Comparison of ENCODE assay signal across 8 mouse cellular contexts in genomic region chr5:138756311-138757085, GRCm38 (mm10). TPM values are rescaled to one million over a fixed set of nuclear protein-coding genes. Genes with fewer than 3 reads are reported as not detected.
A peak's percentile ranks its signal among the peaks of the same experiment; 100 is the strongest.
DNase-seq lines count a peak whose midpoint lies in the region; ATAC-seq and TF ChIP-seq lines count a peak whose summit lies in the region.

No protein-coding gene starts in this region.

- ATAC-seq in hindbrain, embryonic 16.5 days, result peak; percentile 15

- no peaks in the 10 kb centered on the region for H3K9me3 ChIP-seq in hindbrain, embryonic 16.5 days (ENCODE audit: control insufficient read depth, low read length)

- peaks cover 60% of the 10 kb centered on the region for H3K4me1 ChIP-seq in hindbrain, embryonic 16.5 days (ENCODE audit: control insufficient read depth, insufficient read depth, low read depth, low read length)
- H3K4me1 ChIP-seq in small intestine, adult 2 months (ENCODE audit: control insufficient read depth, insufficient read depth, insufficient read length, low read length), result peaks cover 10% of the 10 kb centered on the region; the same call in 1 of the 2 replicates

- H3K79me2 ChIP-seq in macrophage (ENCODE audit: inconsistent target), result peaks cover 65% of the 10 kb centered on the region

- peak overlapping the region; percentile 83 for H3K4me2 ChIP-seq in hindbrain, embryonic 16.5 days (ENCODE audit: low read length)

- no peaks in the 10 kb centered on the region for H3K27me3 ChIP-seq in hindbrain, embryonic 16.5 days (replicated peaks; ENCODE audit: control insufficient read depth, insufficient read depth, low read length)
- peaks cover 30% of the 10 kb centered on the region for H3K27me3 ChIP-seq in small intestine, adult 2 months (ENCODE audit: control insufficient read depth, insufficient read depth, low read length)

- H3K36me3 ChIP-seq in hindbrain, embryonic 16.5 days (ENCODE audit: control insufficient read depth, insufficient read depth, low read length), result peaks cover 11% of the 10 kb centered on the region
- peaks cover 48% of the 10 kb centered on the region; the same call in 1 of the 2 replicates for H3K36me3 ChIP-seq in macrophage (ENCODE audit: inconsistent target)
- H3K36me3 ChIP-seq in small intestine, adult 2 months (ENCODE audit: control insufficient read depth, insufficient read depth, low read length), result no peaks in the 10 kb centered on the region

- peak overlapping the region; percentile 81 for H3K4me3 ChIP-seq in hindbrain, embryonic 16.5 days (ENCODE audit: low read length)
- H3K4me3 ChIP-seq in macrophage (ENCODE audit: inconsistent target), result peak overlapping the region; percentile 56
- H3K4me3 ChIP-seq in small intestine, adult 2 months (ENCODE audit: low read depth, low read length), result peak overlapping the region; percentile 66

- DNase-seq in MN1 (ENCODE audit: low spot score), result peak; percentile 58
- DNase-seq in cerebellum, adult 9-11 months, result peak; percentile 34
- peak; percentile 63 to 72 for DNase-seq in gastrocnemius, adult 8-10 months (ENCODE audit: low spot score in 2 of 2)
- peak; percentile 34 to 56 for DNase-seq in left cerebral cortex, adult 18-20 months (ENCODE audit: low spot score in 2 of 2)
- DNase-seq in spleen, postnatal 4 days (ENCODE audit: low spot score in 2 of 2), result no peak

- no peak for TF ChIP-seq CTCF in small intestine, adult 2 months (IDR thresholded peaks at IDR 0.05; ENCODE audit: extremely low read depth, insufficient read length, insufficient replicate concordance, low read depth, low read length)

- WGBS in hindbrain, embryonic 16.5 days, result 11% methylated on average over 15 of the region's 15 CpGs
- 82% methylated on average over 13 of the region's 15 CpGs for WGBS in macrophage (ENCODE audit: missing documents)
- 17% methylated on average over 15 of the region's 15 CpGs for WGBS in small intestine, adult 2 months

- no peak for TF ChIP-seq POLR2A in small intestine, adult 2 months (IDR thresholded peaks at IDR 0.05; ENCODE audit: low read depth, low read length)

- peak overlapping the region; percentile 97 for H3K27ac ChIP-seq in hindbrain, embryonic 16.5 days (ENCODE audit: low read depth, low read length)
- H3K27ac ChIP-seq in macrophage, result 0 out of 2 replicates have a peak overlapping the region, but pooled peaks have one; percentile 19
- H3K27ac ChIP-seq in small intestine, adult 2 months (ENCODE audit: insufficient read depth, low read depth, low read length), result no peak overlapping the region

- peak overlapping the region; percentile 94 for H3K9ac ChIP-seq in hindbrain, embryonic 16.5 days (ENCODE audit: low read depth, low read length)

RNA-seq across cellular contexts. Expression of gene Fam20c, which starts 2.2 kb away (rescaled TPM):
- 10 to 100 TPM; 12.8 to 30.8 (median 19.1) TPM for total RNA-seq in gastrocnemius, adult 8-10 months (2022)
- polyA plus RNA-seq in hindbrain, embryonic 16.5 days (2015; fragmentation: Nextera tagmentation; extraction: Ambion mirVana), result 44.0 and 48.9 TPM in 2 replicates
- 10 to 100 TPM; 39.3 to 41.0 TPM for total RNA-seq in left cerebral cortex, adult 18-20 months (2021)
- total RNA-seq in macrophage (2018; cell fraction: chromatin; rRNA removed), result 1,000 to 10,000 TPM in 10 of 26 experiments, 100 to 1,000 TPM in 16; 130 to 2,610 (median 850) TPM
- 100 to 1,000 TPM; 156 to 853 (median 307) TPM for total RNA-seq in macrophage (2018; cell fraction: cytosol; rRNA removed)
- total RNA-seq in macrophage (2018; cell fraction: nucleus; rRNA removed), result 1,000 to 10,000 TPM in 12 of 26 experiments, 100 to 1,000 TPM in 14; 299 to 2,022 (median 861) TPM
- 162 to 258 TPM (median 220 TPM) in 3 replicates for polyA plus RNA-seq in macrophage (2018)
- polyA plus RNA-seq in small intestine, adult 2 months (2012; rRNA removed), result 3.4 and 7.5 TPM in 2 replicates

Comparison
In these comparisons a context has a peak if more than half of its experiments do, and no peak if none do; other contexts are left out.
1. DNase-seq: peak in MN1 (single experiment), cerebellum, adult 9-11 months (single experiment), gastrocnemius, adult 8-10 months (2 of 2) and left cerebral cortex, adult 18-20 months (2 of 2); none in spleen, postnatal 4 days (0 of 2).
2. Peak in every context shown above with its lines, with median percentiles within 50 percentile points of each other: H3K4me3 ChIP-seq.